Mouse (Mus musculus) hindbrain, embryonic 10.5 days (tissue): ENCODE measurements around the gene Usp32. TPM values are rescaled to one million over a fixed set of nuclear protein-coding genes. Genes with fewer than 3 reads are reported as not detected.

Experiments
- DNase-seq: peaks from one replicate; pipeline ENCODE4 v3.0.0-alpha.2; 2017; ENCODE audit warnings: low spot score
- H3K27ac ChIP-seq: fragments of 300-500 bp; sonication (generic); 2 replicates; pipeline ENCODE4 v1.5.1; 2016; ENCODE audit warnings: mild to moderate bottlenecking, moderate library complexity
- H3K27me3 ChIP-seq: fragments of 300-500 bp; sonication (generic); 2 replicates; pipeline ENCODE4 v1.6.1; 2016; ENCODE audit warnings: mild to moderate bottlenecking; ENCODE audit not compliant: poor library complexity, insufficient read depth, severe bottlenecking
- H3K36me3 ChIP-seq: fragments of 300-500 bp; sonication (generic); 2 replicates; pipeline ENCODE4 v1.6.1; 2016; ENCODE audit warnings: mild to moderate bottlenecking, moderate library complexity
- H3K4me1 ChIP-seq: fragments of 300-500 bp; sonication (generic); replicated peaks from 2 replicates; pipeline ENCODE4 v1.6.1; 2016; ENCODE audit warnings: mild to moderate bottlenecking
- H3K4me3 ChIP-seq: fragments of 300-500 bp; sonication (generic); 2 replicates; pipeline ENCODE4 v1.5.1; 2016; ENCODE audit warnings: mild to moderate bottlenecking, moderate library complexity
- H3K9me3 ChIP-seq: fragments of 300-500 bp; sonication (generic); 2 replicates; pipeline ENCODE4 v1.6.1; 2016; ENCODE audit warnings: mild to moderate bottlenecking, moderate library complexity
- WGBS: fragments of 180-500 bp; shearing (Covaris S2); methylation state at CpG from one replicate; pipeline ENCODE4 v1.1.7; 2016; 5-methylcytosine and 5-hydroxymethylcytosine counted together
- polyA plus RNA-seq: library from polyadenylated mRNA; unstranded; fragments of >200 nt; fragmentation: Nextera tagmentation; extraction: Ambion mirVana; gene quantifications from 2 replicates; pipeline ENCODE4 v1.2.1, GENCODE M21; 2016

Gene Usp32
- polyA plus RNA-seq, 1 experiment from 2014 or later: 4.6 TPM

DNA sequence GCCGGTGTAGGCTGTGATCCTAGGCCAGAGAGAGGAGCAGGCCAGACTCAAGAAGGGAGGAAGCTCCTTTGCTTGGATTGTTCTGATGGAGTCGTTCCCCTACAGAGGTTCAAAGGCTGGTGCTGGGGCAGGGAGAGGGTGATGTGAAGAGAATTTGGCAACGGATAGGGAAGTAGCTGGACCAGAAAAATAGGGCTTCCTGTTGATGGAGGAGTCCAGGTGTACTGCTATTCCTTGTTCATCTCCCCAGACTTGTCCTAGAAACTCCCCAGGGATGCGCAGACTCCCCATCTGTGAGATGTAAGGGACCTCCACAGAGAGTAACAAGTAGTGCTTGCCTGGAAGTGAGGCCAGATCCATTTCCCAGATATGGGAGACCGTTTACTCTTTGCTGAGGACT is 183.6 kb downstream of the Usp32 start:
- Histone ChIP-seq H3K27me3 (peaks cover 59% of the 10 kb centered on the region), H3K36me3 (no peaks in the 10 kb centered on the region), H3K4me1 (peaks cover 46% of the 10 kb centered on the region), H3K27ac (no peak overlapping the region), H3K9me3 (no peaks in the 10 kb centered on the region), H3K4me3 (no peak overlapping the region)
- no peak for DNase-seq
- 28% methylated on average over 5 of the region's 5 CpGs for WGBS

DNA sequence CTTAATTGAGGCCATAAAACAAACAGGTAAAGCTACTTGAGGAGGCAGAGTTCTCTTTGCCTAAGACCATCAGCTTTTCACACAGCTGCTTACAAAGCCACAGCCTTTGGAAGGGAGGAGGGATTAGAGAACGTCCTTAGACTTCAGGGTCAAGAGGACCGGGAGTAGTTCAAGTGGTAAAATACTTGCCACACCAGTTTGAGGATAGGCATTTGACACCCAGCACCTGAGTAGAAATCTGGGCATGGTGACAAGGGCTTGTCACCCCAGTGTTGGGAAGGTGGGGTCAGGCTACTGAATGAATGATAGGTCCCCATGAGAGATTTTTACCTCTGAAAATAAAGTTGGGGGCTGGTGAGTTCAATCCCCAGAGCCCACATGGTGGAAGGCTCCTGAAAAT is 187.3 kb downstream of the Usp32 start:
- H3K36me3 ChIP-seq: no peaks in the 10 kb centered on the region
- no peak overlapping the region for H3K4me3 ChIP-seq
- H3K27ac ChIP-seq: no peak overlapping the region
- peaks cover 23% of the 10 kb centered on the region for H3K4me1 ChIP-seq
- WGBS: 70% methylated on average over 2 of the region's 2 CpGs
- H3K9me3 ChIP-seq: no peaks in the 10 kb centered on the region
- H3K27me3 ChIP-seq: peaks cover 25% of the 10 kb centered on the region
- DNase-seq: no peak

DNA sequence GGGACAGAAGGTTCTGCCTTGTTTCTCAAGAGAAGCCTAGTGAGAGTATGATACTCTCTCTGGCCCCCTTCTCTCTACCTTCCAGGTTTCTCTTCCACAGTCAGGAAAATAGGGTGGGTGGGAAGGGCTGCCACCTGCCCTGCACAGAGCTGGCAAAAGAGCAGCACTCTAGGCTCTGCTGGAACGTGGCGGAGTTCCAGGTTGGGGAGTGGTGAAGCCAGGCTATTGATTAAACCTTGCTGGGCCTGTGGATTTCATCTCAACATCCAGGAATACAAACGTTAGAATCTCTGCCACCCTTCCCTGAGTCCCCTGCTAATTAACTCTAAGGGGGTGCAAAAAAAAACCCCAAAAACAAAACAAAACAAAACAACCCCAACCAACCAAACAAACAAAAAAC is 191.4 kb downstream of the Usp32 start:
- no peak for DNase-seq
- Histone ChIP-seq H3K36me3 (no peaks in the 10 kb centered on the region), H3K27ac (no peak overlapping the region), H3K27me3 (peaks cover 14% of the 10 kb centered on the region), H3K4me1 (peaks cover 37% of the 10 kb centered on the region), H3K4me3 (no peak overlapping the region), H3K9me3 (no peaks in the 10 kb centered on the region)
- 49% methylated on average over 3 of the region's 3 CpGs for WGBS

DNA sequence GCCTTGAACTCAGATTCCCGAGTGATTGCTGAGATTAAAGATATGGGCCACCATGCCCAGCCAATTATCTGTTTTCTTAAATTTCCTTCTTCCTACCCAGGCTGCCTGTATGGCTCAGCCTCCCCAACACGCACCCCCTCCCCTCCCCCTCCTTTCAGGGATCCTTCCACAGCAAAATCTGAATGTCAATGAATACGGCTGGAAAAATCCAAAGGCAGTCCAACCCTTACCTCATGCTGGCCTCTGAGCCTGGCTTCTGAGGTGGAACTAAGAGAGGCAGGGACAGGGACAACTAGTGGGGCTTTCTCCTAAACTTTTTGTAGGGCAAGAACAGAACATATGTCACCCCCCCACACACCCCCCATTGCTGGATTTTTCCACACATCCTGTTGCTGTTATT is 191.8 kb downstream of the Usp32 start:
- DNase-seq: no peak

DNA sequence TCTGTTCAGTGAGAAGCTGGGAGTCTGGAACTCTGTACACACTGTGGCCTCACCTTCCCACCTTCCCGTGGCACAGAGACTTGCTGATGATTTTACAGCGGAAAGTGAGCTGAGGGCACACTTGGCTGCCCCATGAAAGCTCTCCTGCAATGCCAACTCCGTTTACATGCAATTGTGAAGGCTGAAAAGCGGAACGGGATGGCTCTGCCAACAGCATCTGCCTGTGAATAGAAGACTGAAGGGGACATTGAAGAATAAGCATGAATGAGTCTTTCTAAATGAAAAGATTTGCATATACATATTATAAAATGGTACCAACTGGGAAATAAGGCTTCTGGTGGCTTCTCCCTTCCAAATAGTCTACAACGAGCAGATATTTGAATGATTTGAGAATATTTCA is 192.8 kb downstream of the Usp32 start:
- no peak overlapping the region for H3K27ac ChIP-seq
- peaks cover 20% of the 10 kb centered on the region for H3K27me3 ChIP-seq
- no peaks in the 10 kb centered on the region for H3K9me3 ChIP-seq
- no peak for DNase-seq
- H3K4me3 ChIP-seq: no peak overlapping the region
- peaks cover 42% of the 10 kb centered on the region for H3K4me1 ChIP-seq
- H3K36me3 ChIP-seq: no peaks in the 10 kb centered on the region
- WGBS: 70% methylated on average over 6 of the region's 6 CpGs

More for the DNA sequence above, 191.8 kb downstream of the Usp32 start:
- Histone ChIP-seq H3K4me1 (peaks cover 41% of the 10 kb centered on the region), H3K27ac (no peak overlapping the region), H3K4me3 (no peak overlapping the region), H3K36me3 (no peaks in the 10 kb centered on the region), H3K27me3 (peaks cover 18% of the 10 kb centered on the region), H3K9me3 (no peaks in the 10 kb centered on the region)
- WGBS: 39% methylated on average over 3 of the region's 3 CpGs

DNA sequence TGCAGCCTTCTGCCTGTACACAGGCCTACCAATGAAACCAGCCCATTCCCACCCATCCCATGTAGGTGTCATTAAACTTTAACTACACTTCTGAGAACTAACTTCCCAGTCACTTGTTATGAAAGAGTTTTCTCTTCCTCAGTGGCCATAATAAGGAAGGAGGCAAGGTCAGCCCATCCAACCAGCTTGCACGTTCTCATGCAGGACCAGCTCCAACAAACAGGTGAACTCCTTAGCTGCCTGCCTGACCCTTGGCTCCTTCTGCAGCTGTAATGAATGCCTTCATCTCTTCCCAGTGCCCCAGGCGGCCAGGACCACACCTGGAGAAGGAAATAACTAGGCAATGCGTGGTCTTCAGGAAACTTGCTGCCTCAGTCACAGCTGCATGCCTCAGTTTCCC is 194.1 kb downstream of the Usp32 start:
- Histone ChIP-seq H3K9me3 (no peaks in the 10 kb centered on the region), H3K36me3 (no peaks in the 10 kb centered on the region), H3K27me3 (peaks cover 20% of the 10 kb centered on the region), H3K4me3 (no peak overlapping the region), H3K4me1 (peaks cover 42% of the 10 kb centered on the region), H3K27ac (no peak overlapping the region)
- 62% methylated on average over 3 of the region's 3 CpGs for WGBS
- no peak for DNase-seq

DNA sequence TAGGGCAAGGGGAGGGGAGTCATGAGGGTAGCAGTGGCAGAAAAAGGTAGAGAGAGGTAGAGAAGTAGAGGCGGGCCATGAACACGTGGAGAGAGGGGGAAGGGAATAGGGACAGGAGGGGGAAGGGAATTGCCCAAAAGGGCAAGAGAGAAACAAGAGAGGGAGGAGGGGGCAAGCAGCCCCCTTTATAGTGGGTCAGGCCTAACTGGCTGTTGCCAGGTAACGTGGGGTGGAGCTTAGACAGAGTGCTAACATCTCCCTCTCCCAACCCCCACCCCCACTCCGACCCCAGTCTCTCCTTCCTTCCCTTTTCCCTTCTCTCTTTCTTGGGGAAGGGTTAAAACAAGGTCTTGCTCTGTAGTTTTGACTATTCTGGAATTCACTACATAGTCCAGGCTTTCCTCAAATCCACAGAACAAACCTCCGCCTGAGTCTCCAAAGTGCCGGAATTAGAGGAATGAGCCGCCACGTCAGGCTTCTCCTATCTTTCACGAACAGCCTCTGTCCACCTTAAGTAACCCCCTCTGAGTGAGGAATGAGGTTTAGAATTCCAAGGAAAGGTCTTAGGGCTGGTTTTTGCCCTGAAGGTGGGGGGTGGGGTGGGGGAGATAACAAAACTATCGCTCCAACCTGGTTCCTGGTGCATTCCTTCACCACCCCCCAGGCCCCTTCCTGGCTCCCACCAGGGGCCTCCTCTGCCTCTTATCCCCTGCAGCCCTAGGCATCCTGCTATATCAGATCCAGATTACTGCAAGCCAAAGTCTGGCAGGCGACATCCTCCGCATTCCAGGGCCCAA is 195.1 kb downstream of the Usp32 start:
- WGBS: 2% methylated on average over 12 of the region's 12 CpGs
- Histone ChIP-seq H3K4me1 (peaks cover 50% of the 10 kb centered on the region), H3K9me3 (no peaks in the 10 kb centered on the region), H3K27me3 (peaks cover 20% of the 10 kb centered on the region), H3K36me3 (no peaks in the 10 kb centered on the region), H3K4me3 (peak overlapping the region; percentile 44), H3K27ac (peak overlapping the region; percentile 76)
- DNase-seq: peak; percentile 53

DNA sequence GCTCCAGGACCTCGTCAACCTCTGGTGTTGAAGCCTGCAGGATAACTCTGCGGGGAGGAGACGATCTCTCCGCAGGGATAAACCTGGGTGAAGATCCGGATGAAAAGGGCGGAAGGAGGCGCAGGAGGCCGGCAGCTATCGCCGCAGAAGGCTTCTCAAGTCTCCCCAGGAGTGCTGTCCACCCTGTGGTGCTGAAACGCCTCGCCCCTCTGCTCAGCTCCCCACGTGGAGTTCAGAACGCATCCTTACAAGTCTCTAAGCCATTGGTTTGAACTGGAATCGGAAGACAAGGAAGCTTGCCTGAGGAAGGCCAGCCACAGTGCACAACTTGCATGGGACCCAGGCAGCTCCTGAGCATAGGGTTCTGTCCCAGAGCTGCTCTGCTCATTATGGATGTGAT is 196.0 kb downstream of the Usp32 start:
- Histone ChIP-seq H3K4me3 (peak overlapping the region; percentile 44), H3K9me3 (no peaks in the 10 kb centered on the region), H3K27me3 (peaks cover 20% of the 10 kb centered on the region), H3K27ac (peak overlapping the region; percentile 76), H3K4me1 (peaks cover 56% of the 10 kb centered on the region), H3K36me3 (no peaks in the 10 kb centered on the region)
- peak; percentile 80 for DNase-seq
- 0% methylated on average over 15 of the region's 15 CpGs for WGBS

DNA sequence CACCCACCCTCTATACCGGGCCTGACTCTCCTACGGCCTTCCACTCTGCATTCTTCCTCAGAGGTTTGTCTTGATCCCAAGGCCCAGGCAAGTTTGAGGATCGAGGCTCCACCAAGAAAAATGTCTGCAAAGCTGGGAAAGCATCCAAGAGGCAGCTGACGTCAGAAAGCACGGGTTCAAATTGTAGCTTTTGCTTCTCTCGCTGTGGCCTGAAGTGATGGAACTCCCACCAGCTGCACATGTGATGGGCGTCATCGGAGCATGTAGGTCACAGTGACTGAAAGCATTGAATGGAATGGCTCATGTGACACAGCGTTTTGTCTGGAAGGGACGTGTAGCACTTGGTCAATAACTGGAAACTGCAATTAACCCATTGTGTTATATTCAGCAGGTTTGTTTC is 199.8 kb downstream of the Usp32 start:
- Histone ChIP-seq H3K27me3 (peaks cover 15% of the 10 kb centered on the region), H3K4me3 (no peak overlapping the region), H3K27ac (no peak overlapping the region; the same call in 1 of the 2 replicates), H3K4me1 (peaks cover 35% of the 10 kb centered on the region), H3K9me3 (no peaks in the 10 kb centered on the region), H3K36me3 (no peaks in the 10 kb centered on the region)
- WGBS: 70% methylated on average over 10 of the region's 10 CpGs
- no peak for DNase-seq

DNA sequence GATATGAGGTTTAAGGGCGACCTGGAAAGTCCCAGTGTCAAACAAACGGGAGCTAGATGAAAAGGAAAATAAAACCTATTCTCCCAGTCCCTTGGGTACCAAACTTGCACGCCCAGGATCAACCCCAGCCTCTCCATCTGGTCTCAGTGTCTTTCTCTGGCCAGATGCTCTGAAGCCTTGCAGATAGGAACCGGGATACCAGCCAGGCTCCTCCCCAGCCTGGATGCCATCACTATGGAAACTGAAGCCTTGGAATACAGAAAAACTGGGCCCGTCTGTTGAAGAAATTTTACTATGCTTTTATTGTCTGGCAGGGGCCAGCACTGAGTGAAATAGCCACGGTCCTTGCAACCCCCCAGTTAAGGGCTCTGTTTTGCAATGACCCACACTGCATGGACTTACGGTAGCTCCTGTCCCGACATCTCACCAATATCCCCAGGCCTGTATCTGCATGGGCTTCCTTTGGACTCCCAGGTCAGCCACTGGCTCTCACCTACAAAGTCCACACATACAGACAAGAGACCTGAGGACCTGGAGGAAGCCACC is 200.4 kb downstream of the Usp32 start:
- no peak for DNase-seq
- 63% methylated on average over 8 of the region's 8 CpGs for WGBS
- no peak overlapping the region; the same call in 1 of the 2 replicates for H3K27ac ChIP-seq

More for the DNA sequence above, 200.4 kb downstream of the Usp32 start:
- Histone ChIP-seq H3K36me3 (no peaks in the 10 kb centered on the region), H3K27me3 (peaks cover 14% of the 10 kb centered on the region), H3K4me1 (peaks cover 30% of the 10 kb centered on the region), H3K9me3 (no peaks in the 10 kb centered on the region), H3K4me3 (no peak overlapping the region)

Other genes with a start within 250 kb of the Usp32 start
- gene Znhit3, start 223.8 kb downstream of the Usp32 start, polyA plus RNA-seq: 87.0 and 93.5 TPM in 2 replicates
- 6.0 and 10.0 TPM in 2 replicates for gene Car4, start 182.4 kb downstream of the Usp32 start, polyA plus RNA-seq
- 0.24 TPM in 1 of 2 replicates, not detected in the other for gene 1700125H20Rik, start 30.2 kb upstream of the Usp32 start, polyA plus RNA-seq
- gene Appbp2, start 95.0 kb upstream of the Usp32 start, polyA plus RNA-seq: 38.7 and 45.0 TPM in 2 replicates
- 22.6 and 25.0 TPM in 2 replicates for gene Ppm1d, start 171.1 kb upstream of the Usp32 start, polyA plus RNA-seq
- gene Bcas3, start 213.0 kb upstream of the Usp32 start, polyA plus RNA-seq: 23.3 and 37.3 TPM in 2 replicates